Mouse (Mus musculus) G1E (cell line): ENCODE results near the gene C3.

Experiments used
- CTCF ChIP-seq: IDR thresholded peaks from 2 replicates; pipeline ENCODE4 v1.5.1; 2012; ENCODE audit warnings: low read depth, low read length, inconsistent platforms, mixed read lengths
- GATA1 ChIP-seq: IDR thresholded peaks from 2 replicates; pipeline ENCODE4 v1.6.1; 2012; ENCODE audit warnings: borderline replicate concordance, low read length, inconsistent platforms, mixed read lengths
- TAL1 ChIP-seq: conservative IDR thresholded peaks from 2 replicates; pipeline ENCODE4 v1.6.1; 2012; ENCODE audit warnings: low read depth, low read length, inconsistent platforms, mixed read lengths

DNA sequence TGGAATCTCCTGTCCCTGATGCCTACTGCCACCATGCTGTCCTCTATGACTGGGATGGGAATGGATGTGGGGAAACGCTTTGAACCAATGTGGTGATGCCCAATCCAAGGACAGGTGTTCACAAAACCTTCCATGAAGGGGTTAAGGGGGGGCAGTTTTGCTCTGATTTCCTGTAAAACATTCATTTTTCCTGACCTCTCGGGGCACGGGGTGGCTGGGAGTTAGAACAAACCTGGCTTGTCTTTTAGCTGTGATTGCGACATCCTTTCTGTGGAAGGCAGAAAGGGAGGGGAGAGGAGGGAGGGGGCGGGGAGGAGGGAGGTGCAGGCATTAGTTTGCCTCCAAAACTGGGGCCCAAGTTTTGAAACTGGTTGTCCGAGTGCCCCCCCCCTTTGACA lies 2.8 kb upstream of the C3 start:
- TF ChIP-seq CTCF (no peak), TAL1 (no peak), GATA1 (no peak)
